Mouse (Mus musculus): ENCODE measurements around the gene Cd72.

Cd72 gene

DNA sequence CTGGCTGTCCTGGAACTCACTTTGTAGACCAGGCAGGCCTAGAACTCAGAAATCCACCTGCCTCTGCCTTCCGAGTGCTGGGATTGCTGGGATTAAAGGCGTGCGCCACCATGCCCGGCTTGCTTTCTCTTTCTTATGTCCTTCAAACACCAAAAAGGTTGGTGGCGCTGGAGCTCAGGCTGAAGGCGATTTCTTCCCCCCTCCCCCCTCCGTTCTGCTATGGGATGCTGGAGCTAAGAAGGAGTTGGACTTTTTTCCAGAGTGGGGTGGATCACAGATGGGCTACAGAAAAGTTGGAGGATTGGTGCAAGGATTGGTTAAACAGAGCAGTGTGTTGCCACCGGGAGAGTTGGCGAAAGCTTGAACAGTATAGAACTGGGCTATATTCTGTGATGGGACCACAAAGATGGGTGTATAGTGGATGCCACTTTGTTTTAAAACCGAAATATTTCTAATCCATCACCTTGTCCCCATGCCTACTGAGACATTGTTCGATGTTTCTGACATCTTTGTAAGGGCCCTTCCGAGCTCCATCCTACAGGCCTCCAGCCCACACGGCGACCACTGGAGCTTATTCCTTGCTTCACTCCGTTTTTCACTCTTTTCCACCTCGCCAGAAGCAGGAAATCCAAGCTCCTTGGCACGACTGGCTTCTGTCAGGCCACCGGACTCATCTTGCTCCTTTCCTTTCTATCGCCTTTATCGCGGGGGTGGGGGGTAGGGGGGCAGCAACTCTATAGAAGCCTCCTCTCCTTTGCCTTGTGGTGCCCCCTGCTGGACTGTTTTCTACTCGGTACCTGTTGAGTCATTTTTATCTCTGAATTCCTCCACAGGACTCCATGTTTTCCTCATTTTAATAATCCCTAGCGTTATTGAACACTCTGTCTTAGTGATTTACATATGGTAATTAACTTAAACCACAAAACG, 24.7 kb upstream of the Cd72 start:
- no peak for DNase-seq (ENCODE audit: extremely low read depth, low read depth, low spot score)

GRCm38 (mm10) chr4:43478534-43478858, 24.1 kb upstream of the Cd72 start:
- no peak for DNase-seq (ENCODE audit: extremely low read depth, low read depth, low spot score)

DNA sequence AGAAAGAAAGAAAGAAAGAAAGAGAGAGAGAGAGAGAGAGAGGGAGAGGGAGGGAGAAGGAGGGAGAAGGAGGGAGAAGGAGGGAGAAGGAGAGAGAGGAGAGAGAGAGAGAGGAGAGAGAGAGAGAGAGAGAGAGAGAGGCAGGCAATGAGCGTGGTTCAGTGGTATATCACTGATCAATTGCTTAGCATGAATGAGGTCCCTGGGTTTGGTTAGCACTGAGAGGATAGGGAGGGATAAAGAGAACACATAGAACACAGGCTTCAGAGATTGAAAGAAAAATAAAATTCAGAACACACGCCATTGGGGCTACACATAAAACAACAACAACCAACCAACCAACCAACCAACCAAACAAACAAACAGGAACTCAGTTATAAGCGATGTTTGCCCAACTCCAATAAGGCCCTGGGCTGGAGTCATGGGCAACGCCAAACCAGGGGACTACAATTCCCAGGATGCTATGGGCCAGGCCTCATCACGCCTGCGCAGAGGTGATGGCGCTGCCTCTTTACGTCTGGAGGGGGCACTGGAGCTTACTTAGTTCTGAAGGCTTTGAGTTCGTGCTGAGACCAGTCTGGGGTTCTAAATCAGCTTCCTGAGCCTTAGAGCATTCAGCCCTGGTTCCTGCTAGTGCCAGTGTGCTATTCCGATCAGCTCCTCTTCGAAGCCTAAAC, 23.6 kb upstream of the Cd72 start:
- no peak for DNase-seq (ENCODE audit: extremely low read depth, low read depth, low spot score)

- DNase-seq (ENCODE audit: extremely low read depth, low read depth, low spot score) = no peak
Measured at GRCm38 (mm10) chr4:43476604-43477003, 22.2 kb upstream of the Cd72 start.

GRCm38 (mm10) chr4:43473636-43474035, 19.2 kb upstream of the Cd72 start:
- DNase-seq (ENCODE audit: extremely low read depth, low read depth, low spot score) = no peak

- DNase-seq (ENCODE audit: extremely low read depth, low read depth, low spot score) = no peak
Measured at GRCm38 (mm10) chr4:43470301-43470700, 15.9 kb upstream of the Cd72 start.

- no peak for DNase-seq (ENCODE audit: extremely low read depth, low read depth, low spot score)
Measured at GRCm38 (mm10) chr4:43466872-43467271, 12.4 kb upstream of the Cd72 start.

- no peak for DNase-seq (ENCODE audit: extremely low read depth, low read depth, low spot score)
Measured at GRCm38 (mm10) chr4:43465935-43466334, 11.5 kb upstream of the Cd72 start.

DNA sequence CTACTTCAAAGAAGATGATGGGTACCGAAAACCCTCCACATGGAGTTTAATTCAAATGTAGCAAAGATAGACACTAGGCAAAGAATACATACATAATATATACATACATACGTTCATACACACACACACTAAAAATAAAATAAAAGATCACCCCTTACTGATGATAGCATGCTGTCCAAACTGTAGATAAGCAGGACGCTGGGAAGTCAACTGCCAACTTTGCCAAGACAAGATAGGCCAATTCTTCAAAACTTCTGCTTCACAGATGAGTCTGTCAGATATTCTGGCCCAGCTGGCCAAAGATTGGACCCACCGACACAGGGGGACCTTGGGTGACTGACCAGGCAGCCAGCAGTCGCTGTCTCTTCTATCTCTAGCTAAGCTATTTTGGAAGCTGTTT, 8.7 kb upstream of the Cd72 start:
- no peak for DNase-seq (ENCODE audit: extremely low read depth, low read depth, low spot score)

GRCm38 (mm10) chr4:43457124-43457523, 2.7 kb upstream of the Cd72 start:
- DNase-seq (ENCODE audit: extremely low read depth, low read depth, low spot score) = no peak

DNA sequence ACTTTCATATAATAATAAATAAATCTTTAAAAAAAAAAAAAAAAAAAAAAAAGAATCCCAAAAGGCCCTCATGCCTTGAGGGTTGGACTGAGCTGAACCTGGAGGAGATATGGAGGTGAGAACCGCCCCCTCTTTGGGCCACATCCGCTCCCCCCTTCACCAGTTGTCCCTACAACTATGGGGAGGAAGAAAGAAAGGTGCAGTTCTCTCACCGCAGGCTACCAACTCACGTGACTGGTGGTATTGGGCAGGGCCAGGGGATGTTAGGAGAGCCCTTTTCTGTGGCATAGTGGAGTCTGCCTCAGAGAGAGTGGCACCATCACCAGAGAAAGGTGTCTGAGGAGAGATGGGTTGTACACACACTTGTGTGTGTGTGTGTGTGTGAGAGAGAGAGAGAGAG, 2.0 kb upstream of the Cd72 start:
- no peak for DNase-seq (ENCODE audit: extremely low read depth, low read depth, low spot score)

DNA sequence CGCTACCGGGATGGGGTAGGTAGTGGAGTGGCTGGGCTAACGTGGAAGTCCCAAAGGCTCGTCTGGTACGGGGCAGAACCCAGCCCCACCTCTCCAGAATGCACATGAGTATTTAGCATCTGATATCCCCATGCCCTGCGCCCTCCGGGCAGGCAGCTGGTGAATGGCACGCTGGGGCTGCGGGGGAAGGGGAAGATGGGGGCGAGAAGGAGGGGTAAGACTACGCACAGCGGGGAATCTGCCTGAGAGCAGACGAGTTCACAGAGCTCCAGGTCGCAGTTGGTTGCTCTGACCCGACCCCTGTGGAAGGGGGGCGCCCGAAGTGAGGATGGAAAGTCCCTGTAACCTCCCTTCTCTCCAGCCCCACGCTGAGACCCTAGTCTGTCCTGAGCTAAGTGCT, 1.0 kb downstream of the Cd72 start:
- DNase-seq (ENCODE audit: extremely low read depth, low read depth, low spot score) = no peak

GRCm38 (mm10) chr4:43452315-43452714, 2.1 kb downstream of the Cd72 start:
- no peak for DNase-seq (ENCODE audit: extremely low read depth, low read depth, low spot score)

DNA sequence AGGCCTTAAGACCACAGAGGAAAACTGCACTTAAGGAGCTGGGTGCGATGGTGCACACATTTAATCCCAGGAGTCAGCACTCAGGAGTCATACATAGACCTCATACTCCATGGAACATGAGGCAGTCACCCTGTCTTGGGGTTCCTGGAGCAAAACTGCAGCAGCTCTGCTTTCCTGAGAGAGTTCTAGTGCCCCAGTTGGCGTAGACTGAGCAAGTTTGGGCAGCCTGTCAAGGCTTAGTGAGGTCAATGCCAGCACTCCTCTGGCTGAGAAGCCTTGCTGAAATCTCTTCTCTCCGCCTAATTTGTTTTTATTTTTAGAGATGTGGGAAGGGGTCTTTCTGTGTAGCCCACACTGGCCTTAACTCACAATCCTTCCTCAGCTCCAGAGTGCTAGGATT, 5.9 kb downstream of the Cd72 start:
- DNase-seq (ENCODE audit: extremely low read depth, low read depth, low spot score) = no peak

DNA sequence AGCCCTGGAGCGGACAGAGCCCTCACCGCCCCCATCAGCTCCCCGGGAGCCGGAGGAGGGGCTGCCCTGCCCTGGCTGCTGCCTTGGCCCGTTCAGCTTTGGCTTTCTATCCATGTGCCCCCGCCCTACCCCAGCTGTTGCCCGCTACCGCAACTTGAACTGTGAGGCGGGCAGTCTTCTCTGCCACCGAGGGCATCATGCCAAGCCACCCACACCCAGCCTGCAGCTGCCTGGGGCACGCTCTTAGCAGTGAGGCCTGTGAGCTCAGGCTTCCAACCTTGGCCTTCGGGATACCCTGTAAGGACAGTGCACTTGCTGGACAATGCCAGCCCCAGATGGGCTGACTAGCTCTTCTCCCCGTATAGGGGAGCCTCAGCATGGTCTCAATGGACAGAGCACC, 7.2 kb downstream of the Cd72 start:
- no peak for DNase-seq (ENCODE audit: extremely low read depth, low read depth, low spot score)

DNA sequence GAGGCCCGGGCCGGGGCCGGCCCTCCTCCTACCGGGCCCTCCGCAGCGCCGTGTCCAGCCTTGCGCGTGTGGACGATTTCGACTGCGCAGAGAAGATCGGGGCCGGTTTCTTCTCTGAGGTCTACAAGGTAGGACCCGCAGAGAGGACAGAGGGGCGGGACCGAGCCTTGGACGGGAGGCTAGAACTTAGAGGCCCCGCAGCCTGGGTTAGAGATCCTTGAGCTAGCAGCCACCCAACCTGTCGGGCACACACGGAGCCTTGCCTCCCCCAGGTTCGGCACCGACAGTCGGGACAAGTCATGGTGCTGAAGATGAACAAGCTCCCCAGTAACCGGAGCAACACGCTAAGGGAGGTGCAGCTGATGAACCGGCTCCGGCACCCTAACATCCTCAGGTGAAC, 10.9 kb downstream of the Cd72 start:
- DNase-seq (ENCODE audit: extremely low read depth, low read depth, low spot score) = no peak

- DNase-seq (ENCODE audit: extremely low read depth, low read depth, low spot score) = no peak
Measured at GRCm38 (mm10) chr4:43442456-43443361, 11.7 kb downstream of the Cd72 start.

- peak; percentile 66 for DNase-seq (ENCODE audit: extremely low read depth, low read depth, low spot score)
Measured at GRCm38 (mm10) chr4:43442044-43442443, 12.4 kb downstream of the Cd72 start.

DNA sequence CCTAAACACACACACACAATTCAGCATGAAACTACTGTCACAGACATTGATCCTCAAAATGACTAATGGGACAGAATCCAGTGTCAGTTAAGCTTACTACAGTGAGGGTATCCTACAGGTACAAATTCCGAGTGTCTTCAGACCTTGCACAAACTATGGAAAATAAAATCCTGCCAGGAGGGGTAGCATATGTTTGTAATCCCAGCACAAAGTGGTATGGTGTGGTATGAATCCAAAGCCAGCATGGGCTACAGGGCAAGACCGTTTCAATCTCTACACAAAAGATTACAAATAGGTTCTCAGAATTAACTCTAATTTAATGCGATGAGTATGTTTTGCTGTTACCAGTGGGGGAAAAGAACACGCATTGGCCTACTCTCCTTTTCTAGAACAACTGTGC, 12.8 kb downstream of the Cd72 start, which contains the start of gene Tesk1:
TSS of gene Tesk1 (plus strand) at position 301 of the 400 bp plus-strand sequence.
- DNase-seq (ENCODE audit: extremely low read depth, low read depth, low spot score) = no peak

DNA sequence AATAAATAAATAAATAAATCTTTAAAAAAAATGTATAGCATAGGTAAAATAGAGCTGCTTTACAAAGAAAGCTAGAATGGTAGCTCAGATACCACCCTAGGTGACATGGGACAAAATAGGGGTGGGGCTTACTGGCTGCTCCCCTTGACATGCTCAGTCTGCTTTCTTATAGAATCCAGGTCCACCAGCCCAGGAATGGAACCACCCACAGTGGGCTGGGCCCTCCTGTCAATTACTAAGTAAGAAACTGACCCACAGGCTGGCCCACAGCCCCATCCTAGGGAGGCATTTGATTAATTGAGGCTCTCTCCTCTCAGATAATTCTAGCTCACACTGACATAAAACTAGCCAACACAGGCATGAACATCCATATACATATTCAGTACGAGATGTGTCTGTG, 21.6 kb downstream of the Cd72 start:
- no peak for DNase-seq (ENCODE audit: extremely low read depth, low read depth, low spot score)

DNA sequence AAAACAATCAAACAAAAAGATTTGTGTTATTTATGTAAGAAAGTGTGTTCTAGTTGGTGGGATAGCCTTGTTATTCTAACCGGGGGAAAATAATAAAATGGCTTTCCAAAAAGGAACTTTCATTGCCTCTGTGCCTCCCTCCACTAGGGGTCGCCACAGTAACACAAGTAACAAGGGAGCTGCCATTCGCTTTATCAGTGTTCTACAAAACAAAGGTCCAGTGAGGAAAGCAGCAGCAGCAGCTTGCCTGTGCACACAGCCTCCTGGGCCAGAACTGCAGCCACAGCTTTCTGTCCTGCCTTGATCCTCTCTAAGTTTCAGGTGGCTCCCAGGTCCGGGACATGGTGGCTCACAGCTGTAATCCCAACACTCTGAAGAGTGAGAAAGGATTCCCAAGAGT, 22.7 kb downstream of the Cd72 start:
- no peak for DNase-seq (ENCODE audit: extremely low read depth, low read depth, low spot score)
